Mouse (Mus musculus): Measurements from ENCODE around the gene Kcnb1.

DNA sequence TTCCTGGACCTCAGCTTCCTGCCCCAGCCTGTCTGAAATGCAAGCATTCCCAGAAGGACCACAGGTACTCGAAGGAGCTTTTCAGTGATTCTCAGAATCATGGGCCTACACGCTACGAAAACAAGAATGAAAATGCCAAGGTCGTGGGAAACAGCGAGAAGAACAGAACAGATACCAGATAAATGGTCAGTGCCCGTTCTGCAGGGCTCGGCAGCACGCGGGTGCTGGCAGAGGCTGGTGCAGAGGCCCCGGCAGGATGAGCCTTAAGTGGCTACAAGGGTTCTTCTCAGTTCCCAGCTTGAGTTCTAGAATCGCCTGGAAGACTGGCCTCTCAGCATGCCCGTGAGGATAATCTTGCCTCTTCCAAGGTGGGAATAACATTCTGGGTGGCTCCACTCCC lies 23.7 kb upstream of the Kcnb1 start:
- TF ChIP-seq CTCF (IDR thresholded peaks at IDR 0.05; ENCODE audit: low read depth) (no peak), EP300 (IDR thresholded peaks at IDR 0.05; ENCODE audit: low read depth) (no peak)
